Mouse (Mus musculus) G1E (cell line): ENCODE data around the gene Tymp.

ENCODE experiments used
- CTCF ChIP-seq: IDR thresholded peaks from 2 replicates; pipeline ENCODE4 v1.5.1; 2012; ENCODE audit warnings: low read depth, low read length, inconsistent platforms, mixed read lengths
- GATA1 ChIP-seq: IDR thresholded peaks from 2 replicates; pipeline ENCODE4 v1.6.1; 2012; ENCODE audit warnings: borderline replicate concordance, low read length, inconsistent platforms, mixed read lengths
- GATA2 ChIP-seq: IDR thresholded peaks from 2 replicates; pipeline ENCODE4 v1.6.1; 2012; ENCODE audit warnings: low read depth, low read length, inconsistent platforms, borderline replicate concordance
- POLR2AphosphoS5 ChIP-seq: IDR thresholded peaks from 2 replicates; pipeline ENCODE4 v1.6.1; 2012; ENCODE audit warnings: low read depth, low read length, inconsistent platforms; ENCODE audit not compliant: insufficient replicate concordance
- TAL1 ChIP-seq: conservative IDR thresholded peaks from 2 replicates; pipeline ENCODE4 v1.6.1; 2012; ENCODE audit warnings: low read depth, low read length, inconsistent platforms, mixed read lengths

DNA sequence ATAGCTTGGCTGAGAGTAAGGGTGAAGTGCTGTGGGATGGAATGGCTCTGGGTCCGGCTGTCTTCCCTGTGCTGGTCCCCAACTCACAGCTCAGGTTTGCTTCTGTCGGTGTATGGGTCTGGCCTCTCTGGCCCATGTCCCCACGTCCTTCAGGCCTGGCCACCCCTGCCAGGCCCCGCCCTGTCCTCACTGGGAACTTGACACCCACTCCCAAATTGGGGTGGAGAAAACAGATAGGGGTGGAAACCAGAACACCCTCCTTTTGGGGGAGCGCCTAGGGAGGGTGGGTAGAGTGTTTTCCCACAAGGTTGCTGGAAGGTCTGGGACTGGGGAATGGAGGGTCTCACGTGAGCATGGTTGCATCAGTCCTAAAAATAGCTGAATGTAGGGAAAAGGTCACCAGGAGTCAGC lies 48.9 kb upstream of the Tymp start, which contains the start of gene Cpt1b:
- no peak for TF ChIP-seq TAL1
- no peak for TF ChIP-seq CTCF
- no peak for TF ChIP-seq GATA1
- TF ChIP-seq POLR2AphosphoS5 = no peak
- no peak for TF ChIP-seq GATA2
